Mouse (Mus musculus): Measurements from ENCODE around the gene Igf1r.
A peak's percentile ranks its signal among the peaks of the same experiment; 100 is the strongest.

Gene Igf1r

GRCm38 (mm10) chr7:68172776-68173175, 220.1 kb downstream of the Igf1r start:
- DNase-seq (ENCODE audit: low spot score in 2 of 2), result peak in 1 of 2 experiments; percentile 31

GRCm38 (mm10) chr7:68179672-68180071, 227.0 kb downstream of the Igf1r start:
- DNase-seq (ENCODE audit: low spot score in 2 of 2), result no peak

- DNase-seq (ENCODE audit: low spot score in 2 of 2), result no peak
Observed at GRCm38 (mm10) chr7:68181104-68181503, 228.5 kb downstream of the Igf1r start.

GRCm38 (mm10) chr7:68182025-68182424, 229.4 kb downstream of the Igf1r start:
- DNase-seq (ENCODE audit: low spot score in 2 of 2), result no peak

GRCm38 (mm10) chr7:68182773-68183172, 230.1 kb downstream of the Igf1r start:
- DNase-seq (ENCODE audit: low spot score in 2 of 2), result no peak

- no peak for DNase-seq (ENCODE audit: low spot score in 2 of 2)
Observed at GRCm38 (mm10) chr7:68183421-68183820, 230.8 kb downstream of the Igf1r start.

- DNase-seq (ENCODE audit: low spot score in 2 of 2), result no peak
Observed at GRCm38 (mm10) chr7:68189211-68189610, 236.6 kb downstream of the Igf1r start.

- DNase-seq (ENCODE audit: low spot score in 2 of 2), result no peak
Observed at GRCm38 (mm10) chr7:68189691-68190456, 237.2 kb downstream of the Igf1r start.

GRCm38 (mm10) chr7:68193958-68194695, 241.5 kb downstream of the Igf1r start:
- no peak for DNase-seq (ENCODE audit: low spot score in 2 of 2)

GRCm38 (mm10) chr7:68199609-68200008, 247.0 kb downstream of the Igf1r start:
- no peak for DNase-seq (ENCODE audit: low spot score in 2 of 2)

GRCm38 (mm10) chr7:68205776-68206427, 253.3 kb downstream of the Igf1r start:
- DNase-seq (ENCODE audit: low spot score in 2 of 2), result no peak

GRCm38 (mm10) chr7:68209039-68209438, 256.4 kb downstream of the Igf1r start:
- no peak for DNase-seq (ENCODE audit: low spot score in 2 of 2)

- DNase-seq (ENCODE audit: low spot score in 2 of 2), result no peak
Observed at GRCm38 (mm10) chr7:68210417-68210816, 257.8 kb downstream of the Igf1r start.

- no peak for DNase-seq (ENCODE audit: low spot score in 2 of 2)
Observed at GRCm38 (mm10) chr7:68211883-68212282, 259.3 kb downstream of the Igf1r start.

- DNase-seq (ENCODE audit: low spot score in 2 of 2), result no peak
Observed at GRCm38 (mm10) chr7:68213842-68214241, 261.2 kb downstream of the Igf1r start.

GRCm38 (mm10) chr7:68215522-68216070, 263.0 kb downstream of the Igf1r start:
- DNase-seq (ENCODE audit: low spot score in 2 of 2), result no peak

- no peak for DNase-seq (ENCODE audit: low spot score in 2 of 2)
Observed at GRCm38 (mm10) chr7:68218879-68219278, 266.3 kb downstream of the Igf1r start.

GRCm38 (mm10) chr7:68221677-68222230, 269.1 kb downstream of the Igf1r start:
- DNase-seq (ENCODE audit: low spot score in 2 of 2), result no peak

- DNase-seq (ENCODE audit: low spot score in 2 of 2), result no peak
Observed at GRCm38 (mm10) chr7:68223356-68223808, 270.8 kb downstream of the Igf1r start.

GRCm38 (mm10) chr7:68224006-68224405, 271.4 kb downstream of the Igf1r start:
- no peak for DNase-seq (ENCODE audit: low spot score in 2 of 2)

GRCm38 (mm10) chr7:68225427-68226054, 272.9 kb downstream of the Igf1r start:
- no peak for DNase-seq (ENCODE audit: low spot score in 2 of 2)
